Mouse (Mus musculus): ENCODE results near the gene Gimap1.

Gimap1 gene

GRCm38 (mm10) chr6:48738961-48739779 is at the start of gene Gimap1:
Gene Gimap1 (plus strand): TSS chr6:48739054.
- no peak for DNase-seq (ENCODE audit: low spot score in 2 of 2)

GRCm38 (mm10) chr6:48689320-48689719 is 49.5 kb upstream of the Gimap1 start:
- no peak for DNase-seq (ENCODE audit: low spot score in 2 of 2)

GRCm38 (mm10) chr6:48692962-48693361 is 45.9 kb upstream of the Gimap1 start:
- DNase-seq (ENCODE audit: low spot score in 2 of 2): no peak

GRCm38 (mm10) chr6:48696830-48697554 is 41.9 kb upstream of the Gimap1 start:
- no peak for DNase-seq (ENCODE audit: low spot score in 2 of 2)

GRCm38 (mm10) chr6:48697555-48697930 is 41.3 kb upstream of the Gimap1 start:
- DNase-seq (ENCODE audit: low spot score in 2 of 2): no peak

GRCm38 (mm10) chr6:48698066-48698856 is 40.6 kb upstream of the Gimap1 start:
- DNase-seq (ENCODE audit: low spot score in 2 of 2): no peak

- DNase-seq (ENCODE audit: low spot score in 2 of 2): no peak
These were observed 40.0 kb upstream of the Gimap1 start for GRCm38 (mm10) chr6:48698888-48699287.

- DNase-seq (ENCODE audit: low spot score in 2 of 2): no peak
These were observed 38.4 kb upstream of the Gimap1 start for GRCm38 (mm10) chr6:48700251-48701075.

GRCm38 (mm10) chr6:48702146-48702545 is 36.7 kb upstream of the Gimap1 start:
- DNase-seq (ENCODE audit: low spot score in 2 of 2): no peak

GRCm38 (mm10) chr6:48702601-48703000 is 36.3 kb upstream of the Gimap1 start:
- no peak for DNase-seq (ENCODE audit: low spot score in 2 of 2)

- no peak for DNase-seq (ENCODE audit: low spot score in 2 of 2)
These were observed 34.7 kb upstream of the Gimap1 start for GRCm38 (mm10) chr6:48704146-48704545.

- DNase-seq (ENCODE audit: low spot score in 2 of 2): no peak
These were observed 32.7 kb upstream of the Gimap1 start for GRCm38 (mm10) chr6:48706130-48706529.

- DNase-seq (ENCODE audit: low spot score in 2 of 2): no peak
These were observed 20.4 kb upstream of the Gimap1 start, which contains the start of the genes Gm28053 and Gimap7 for GRCm38 (mm10) chr6:48718455-48718854. Gene Gm28053 (plus strand): TSS chr6:48718607. Gene Gimap7 (plus strand): TSS chr6:48718621.

GRCm38 (mm10) chr6:48720326-48720725 is 18.5 kb upstream of the Gimap1 start:
- DNase-seq (ENCODE audit: low spot score in 2 of 2): no peak

- DNase-seq (ENCODE audit: low spot score in 2 of 2): no peak
These were observed 15.4 kb upstream of the Gimap1 start for GRCm38 (mm10) chr6:48723468-48723867.

- peak; percentile 13 to 23 for DNase-seq (ENCODE audit: low spot score in 2 of 2)
These were observed 13.4 kb upstream of the Gimap1 start for GRCm38 (mm10) chr6:48725476-48725875.

GRCm38 (mm10) chr6:48727761-48728160 is 11.1 kb upstream of the Gimap1 start:
- DNase-seq (ENCODE audit: low spot score in 2 of 2): no peak

- no peak for DNase-seq (ENCODE audit: low spot score in 2 of 2)
These were observed 6.0 kb upstream of the Gimap1 start for GRCm38 (mm10) chr6:48732864-48733304.

- DNase-seq (ENCODE audit: low spot score in 2 of 2): no peak
These were observed 5.2 kb upstream of the Gimap1 start for GRCm38 (mm10) chr6:48733660-48734059.

- DNase-seq (ENCODE audit: low spot score in 2 of 2): no peak
These were observed 1.8 kb upstream of the Gimap1 start for GRCm38 (mm10) chr6:48737053-48737452.

GRCm38 (mm10) chr6:48737688-48738087 is 1.2 kb upstream of the Gimap1 start:
- DNase-seq (ENCODE audit: low spot score in 2 of 2): no peak
